18 mouse cellular contexts compared by ENCODE assay signal in genomic region chr5:106843906-106844305, GRCm38 (mm10).
DNase-seq lines count a peak whose midpoint lies in the region; ATAC-seq lines count a peak whose summit lies in the region.
"Had no signal": no experiment of that assay in that cellular context is flagged by ENCODE, and none has a peak within 500 bp of the region (broad histone marks: within the 10 kb centered on the region; RNA-seq: fewer than 3 reads in every experiment).

No protein-coding gene starts in this region.

- H3K36me3 ChIP-seq in forebrain, embryonic 14.5 days (ENCODE audit: control insufficient read depth, insufficient read depth, low read length): no peaks in the 10 kb centered on the region
- H3K36me3 ChIP-seq in forebrain, embryonic 11.5 days (ENCODE audit: control insufficient read depth, insufficient read depth, low read length): no peaks in the 10 kb centered on the region
- H3K36me3 ChIP-seq: forebrain, embryonic 15.5 days; heart, embryonic 10.5 days; hindbrain, embryonic 10.5 days; intestine, embryonic 15.5 days had no signal

- DNase-seq in forebrain, embryonic 14.5 days (ENCODE audit: low spot score): peak; percentile 7
- no peak for DNase-seq in forebrain, embryonic 11.5 days (ENCODE audit: low spot score)
- peak; percentile 29 for DNase-seq in kidney, postnatal 14 days
- DNase-seq in kidney, adult 18-20 months: no peak
- peak; percentile 8 for DNase-seq in retina, postnatal 1 day
- DNase-seq in retina, embryonic 14.5 days (ENCODE audit: low spot score): no peak
- no peak for DNase-seq in frontal cortex, postnatal 14 days (ENCODE audit: low spot score in 2 of 2)
- DNase-seq: cerebellum, adult 18-20 months; lung, postnatal 14 days; right cerebral cortex, postnatal 25 days; spleen, adult 18-20 months; thymus, postnatal 14 days had no signal

- H3K9ac ChIP-seq in forebrain, embryonic 14.5 days (ENCODE audit: low read length): no peak overlapping the region
- H3K9ac ChIP-seq in forebrain, embryonic 11.5 days (ENCODE audit: low read length): no peak overlapping the region
- H3K9ac ChIP-seq: forebrain, embryonic 15.5 days; intestine, embryonic 15.5 days; midbrain, embryonic 12.5 days had no signal

- H3K27me3 ChIP-seq in forebrain, embryonic 14.5 days (replicated peaks; ENCODE audit: control insufficient read depth, insufficient read depth, low read length): no peaks in the 10 kb centered on the region
- H3K27me3 ChIP-seq in forebrain, embryonic 11.5 days (ENCODE audit: control insufficient read depth, insufficient read depth, low read length): no peaks in the 10 kb centered on the region
- H3K27me3 ChIP-seq: forebrain, embryonic 15.5 days; intestine, embryonic 15.5 days; midbrain, embryonic 12.5 days had no signal

- no peaks in the 10 kb centered on the region for H3K4me1 ChIP-seq in forebrain, embryonic 14.5 days (ENCODE audit: control insufficient read depth, insufficient read depth, low read length)
- no peaks in the 10 kb centered on the region for H3K4me1 ChIP-seq in forebrain, embryonic 11.5 days (replicated peaks; ENCODE audit: control insufficient read depth, insufficient read depth, low read length)
- H3K4me1 ChIP-seq: forebrain, embryonic 15.5 days; heart, embryonic 10.5 days; hindbrain, embryonic 10.5 days; intestine, embryonic 15.5 days; midbrain, embryonic 12.5 days had no signal

- H3K4me2 ChIP-seq in forebrain, embryonic 14.5 days (ENCODE audit: low read length): no peak overlapping the region
- no peak overlapping the region for H3K4me2 ChIP-seq in forebrain, embryonic 11.5 days (ENCODE audit: low read depth, low read length, severe bottlenecking)
- H3K4me2 ChIP-seq: forebrain, embryonic 15.5 days; intestine, embryonic 15.5 days; midbrain, embryonic 12.5 days had no signal

- H3K4me3 ChIP-seq in forebrain, embryonic 14.5 days (ENCODE audit: low read depth, low read length): no peak overlapping the region
- H3K4me3 ChIP-seq in forebrain, embryonic 11.5 days (ENCODE audit: low read depth, low read length): no peak overlapping the region
- H3K4me3 ChIP-seq: forebrain, embryonic 15.5 days; heart, embryonic 10.5 days; hindbrain, embryonic 10.5 days; intestine, embryonic 15.5 days; midbrain, embryonic 12.5 days had no signal

- H3K9me3 ChIP-seq in forebrain, embryonic 14.5 days (replicated peaks; ENCODE audit: control insufficient read depth, low read length): no peaks in the 10 kb centered on the region
- no peaks in the 10 kb centered on the region for H3K9me3 ChIP-seq in forebrain, embryonic 11.5 days (ENCODE audit: control insufficient read depth, low read length)
- H3K9me3 ChIP-seq: forebrain, embryonic 15.5 days; heart, embryonic 10.5 days; hindbrain, embryonic 10.5 days; intestine, embryonic 15.5 days had no signal

- H3K27ac ChIP-seq in forebrain, embryonic 14.5 days (ENCODE audit: low read depth, low read length): no peak overlapping the region
- no peak overlapping the region for H3K27ac ChIP-seq in forebrain, embryonic 11.5 days (ENCODE audit: low read depth, low read length)
- H3K27ac ChIP-seq: forebrain, embryonic 15.5 days; heart, embryonic 10.5 days; hindbrain, embryonic 10.5 days; intestine, embryonic 15.5 days; midbrain, embryonic 12.5 days had no signal

- ATAC-seq in forebrain, embryonic 14.5 days: no peak
- ATAC-seq in forebrain, embryonic 11.5 days (replicated peaks; ENCODE audit: low FRiP score): no peak
- ATAC-seq: forebrain, embryonic 15.5 days; hindbrain, embryonic 16.5 days; intestine, embryonic 15.5 days had no signal

- WGBS in forebrain, embryonic 14.5 days: 73% methylated on average over 2 of the region's 2 CpGs
- 79% methylated on average over 2 of the region's 2 CpGs for WGBS in forebrain, embryonic 11.5 days

Comparison
In these comparisons a context has a peak if more than half of its experiments do, and no peak if none do; other contexts are left out.
1. DNase-seq: peak in forebrain, embryonic 14.5 days (single experiment), kidney, postnatal 14 days (single experiment) and retina, postnatal 1 day (single experiment); none in forebrain, embryonic 11.5 days (single experiment), kidney, adult 18-20 months (single experiment), retina, embryonic 14.5 days (single experiment) and frontal cortex, postnatal 14 days (0 of 2).